Mouse (Mus musculus) forebrain, embryonic 11.5 days (tissue): ENCODE measurements around the gene Cnpy3. TPM values are rescaled to one million over a fixed set of nuclear protein-coding genes. Genes with fewer than 3 reads are reported as not detected.
A peak's percentile ranks its signal among the peaks of the same experiment; 100 is the strongest.

Experiments used
- ATAC-seq: fragments of 200-750 bp; cut with Nextera tagmentation; replicated peaks from 2 replicates; pipeline ENCODE4 v1.8.0; 2017; ENCODE audit warnings: moderate TSS enrichment; ENCODE audit not compliant: low FRiP score
- DNase-seq: peaks from one replicate; pipeline ENCODE4 v3.0.0-alpha.2; 2017; ENCODE audit warnings: low spot score
- H3K27ac ChIP-seq: fragments of 300-500 bp; sonication (generic); 2 replicates; pipeline ENCODE4 v1.5.1; 2014; ENCODE audit warnings: low read depth, low read length
- H3K27me3 ChIP-seq: fragments of 300-500 bp; sonication (generic); 2 replicates; pipeline ENCODE4 v1.6.1; 2014; ENCODE audit warnings: mild to moderate bottlenecking, low read length, mixed read lengths; ENCODE audit not compliant: control insufficient read depth, insufficient read depth
- H3K36me3 ChIP-seq: fragments of 300-500 bp; sonication (generic); 2 replicates; pipeline ENCODE4 v1.6.1; 2014; ENCODE audit warnings: mild to moderate bottlenecking, low read length, moderate library complexity, mixed read lengths; ENCODE audit not compliant: control insufficient read depth, insufficient read depth
- H3K4me1 ChIP-seq: fragments of 300-500 bp; sonication (generic); replicated peaks from 2 replicates; pipeline ENCODE4 v1.6.1; 2014; ENCODE audit warnings: low read length, mixed read lengths; ENCODE audit not compliant: control insufficient read depth, insufficient read depth
- H3K4me2 ChIP-seq: fragments of 300-500 bp; sonication (generic); 2 replicates; pipeline ENCODE4 v1.6.1; 2014; ENCODE audit warnings: low read depth, mild to moderate bottlenecking, low read length, moderate library complexity, mixed read lengths; ENCODE audit not compliant: severe bottlenecking
- H3K4me3 ChIP-seq: fragments of 300-500 bp; sonication (generic); 2 replicates; pipeline ENCODE4 v1.5.1; 2014; ENCODE audit warnings: low read depth, low read length
- H3K9ac ChIP-seq: fragments of 300-500 bp; sonication (generic); 2 replicates; pipeline ENCODE4 v1.6.1; 2014; ENCODE audit warnings: low read length
- H3K9me3 ChIP-seq: fragments of 300-500 bp; sonication (generic); 2 replicates; pipeline ENCODE4 v1.6.1; 2016; ENCODE audit warnings: low read length, mixed read lengths; ENCODE audit not compliant: control insufficient read depth
- WGBS: fragments of 180-500 bp; shearing (Covaris S2); extraction: QIAGEN DNeasy Blood & Tissue Kit; methylation state at CpG from one replicate; pipeline ENCODE4 v1.1.7; 2014; 5-methylcytosine and 5-hydroxymethylcytosine counted together
- polyA plus RNA-seq: library from polyadenylated mRNA; unstranded; fragments of >200 nt; fragmentation: Nextera tagmentation; extraction: Ambion mirVana; gene quantifications from 2 replicates; pipeline ENCODE4 v1.2.1, GENCODE M21; 2014

The Cnpy3 gene
- polyA plus RNA-seq, 1 experiment from 2014 or later, result 61.2 TPM

- Histone ChIP-seq H3K36me3 (no peaks in the 10 kb centered on the region; the same call in 1 of the 2 replicates), H3K4me3 (no peak overlapping the region), H3K4me1 (no peaks in the 10 kb centered on the region), H3K27me3 (peaks cover 3% of the 10 kb centered on the region; the same call in 1 of the 2 replicates), H3K27ac (no peak overlapping the region), H3K9ac (no peak overlapping the region), H3K9me3 (no peaks in the 10 kb centered on the region), H3K4me2 (no peak overlapping the region)
- ATAC-seq, result no peak
- DNase-seq, result no peak
- WGBS, result 96% methylated on average over 3 of the region's 3 CpGs
Measured at GRCm38 (mm10) chr17:46734055-46734454, 18.0 kb downstream of the Cnpy3 start.

GRCm38 (mm10) chr17:46728904-46729318, 23.1 kb downstream of the Cnpy3 start, which contains the start of gene Gnmt:
Gnmt (minus strand) TSS chr17:46729168.
- 16% methylated on average over 24 of the region's 24 CpGs for WGBS
- Histone ChIP-seq H3K4me1 (no peaks in the 10 kb centered on the region), H3K4me3 (no peak within 1 kb of the TSS), H3K36me3 (no peaks in the 10 kb centered on the region), H3K9ac (no peak within 1 kb of the TSS), H3K9me3 (no peaks in the 10 kb centered on the region), H3K4me2 (no peak within 1 kb of the TSS), H3K27ac (no peak within 1 kb of the TSS), H3K27me3 (peaks cover 6% of the 10 kb centered on the region)
- no peak for DNase-seq
- ATAC-seq, result 0 out of 2 replicates have a peak, but pooled peaks have one; percentile 33

- Histone ChIP-seq H3K27me3 (peaks cover 6% of the 10 kb centered on the region), H3K36me3 (no peaks in the 10 kb centered on the region), H3K9ac (no peak overlapping the region), H3K4me1 (no peaks in the 10 kb centered on the region), H3K4me2 (no peak overlapping the region), H3K9me3 (no peaks in the 10 kb centered on the region), H3K27ac (no peak overlapping the region), H3K4me3 (no peak overlapping the region)
- no peak for DNase-seq
- 53% methylated on average over 11 of the region's 11 CpGs for WGBS
- no peak for ATAC-seq
Measured at GRCm38 (mm10) chr17:46728496-46728895, 23.5 kb downstream of the Cnpy3 start.

GRCm38 (mm10) chr17:46728021-46728420, 24.0 kb downstream of the Cnpy3 start:
- DNase-seq (no peak), ATAC-seq (no peak)
- WGBS, result 39% methylated on average over 6 of the region's 6 CpGs
- Histone ChIP-seq H3K9ac (no peak overlapping the region), H3K4me1 (no peaks in the 10 kb centered on the region), H3K9me3 (no peaks in the 10 kb centered on the region), H3K27me3 (peaks cover 6% of the 10 kb centered on the region), H3K36me3 (no peaks in the 10 kb centered on the region), H3K4me2 (no peak overlapping the region), H3K27ac (no peak overlapping the region), H3K4me3 (no peak overlapping the region)

DNA sequence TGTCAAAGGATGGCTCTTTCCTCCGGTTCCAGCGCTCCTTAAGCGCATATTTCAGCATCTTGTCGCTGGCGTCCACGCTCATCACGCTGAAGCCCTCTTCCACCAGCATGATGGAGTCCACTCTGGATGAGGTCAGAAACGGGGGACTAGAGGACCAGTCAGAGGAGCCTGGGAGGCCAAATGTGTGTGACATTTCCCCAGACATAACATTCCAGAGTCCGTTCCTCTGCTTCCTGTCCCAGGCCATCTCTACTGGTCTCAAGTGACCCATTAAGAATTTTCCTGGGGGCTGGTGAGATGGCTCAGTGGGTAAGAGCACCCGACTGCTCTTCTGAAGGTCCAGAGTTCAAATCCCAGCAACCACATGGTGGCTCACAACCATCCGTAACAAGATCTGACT, 24.7 kb downstream of the Cnpy3 start:
- Histone ChIP-seq H3K4me2 (no peak overlapping the region), H3K4me3 (no peak overlapping the region), H3K27me3 (peaks cover 6% of the 10 kb centered on the region), H3K9ac (no peak overlapping the region), H3K9me3 (no peaks in the 10 kb centered on the region), H3K36me3 (no peaks in the 10 kb centered on the region), H3K4me1 (no peaks in the 10 kb centered on the region), H3K27ac (no peak overlapping the region)
- 90% methylated on average over 11 of the region's 11 CpGs for WGBS
- ATAC-seq, result no peak
- DNase-seq, result no peak

- H3K27me3 ChIP-seq, result peaks cover 6% of the 10 kb centered on the region
- H3K36me3 ChIP-seq, result no peaks in the 10 kb centered on the region
- no peaks in the 10 kb centered on the region for H3K4me1 ChIP-seq
- ATAC-seq (no peak), DNase-seq (no peak)
- WGBS, result 94% methylated on average over 26 of the region's 26 CpGs
- H3K27ac ChIP-seq, result no peak overlapping the region
- no peak overlapping the region for H3K9ac ChIP-seq
- H3K4me2 ChIP-seq, result no peak overlapping the region
- no peaks in the 10 kb centered on the region for H3K9me3 ChIP-seq
- H3K4me3 ChIP-seq, result no peak overlapping the region
Measured at GRCm38 (mm10) chr17:46725731-46726645, 26.0 kb downstream of the Cnpy3 start.

GRCm38 (mm10) chr17:46725273-46725672, 26.7 kb downstream of the Cnpy3 start:
- Histone ChIP-seq H3K9ac (no peak overlapping the region), H3K36me3 (no peaks in the 10 kb centered on the region), H3K9me3 (no peaks in the 10 kb centered on the region), H3K4me2 (no peak overlapping the region), H3K4me1 (no peaks in the 10 kb centered on the region), H3K27me3 (peaks cover 6% of the 10 kb centered on the region), H3K27ac (no peak overlapping the region), H3K4me3 (no peak overlapping the region)
- WGBS, result 44% methylated on average over 9 of the region's 9 CpGs
- ATAC-seq (peak; percentile 43; the same call in 1 of the 2 replicates), DNase-seq (peak; percentile 74)

- WGBS, result 87% methylated on average over 14 of the region's 20 CpGs
- H3K4me2 ChIP-seq, result no peak overlapping the region
- no peak overlapping the region for H3K4me3 ChIP-seq
- no peak for DNase-seq
- H3K27ac ChIP-seq, result no peak overlapping the region
- no peak overlapping the region for H3K9ac ChIP-seq
- ATAC-seq, result no peak
- peaks cover 5% of the 10 kb centered on the region for H3K27me3 ChIP-seq
- no peaks in the 10 kb centered on the region for H3K36me3 ChIP-seq
- no peaks in the 10 kb centered on the region for H3K9me3 ChIP-seq
- H3K4me1 ChIP-seq, result no peaks in the 10 kb centered on the region
Measured at GRCm38 (mm10) chr17:46724477-46725084, 27.4 kb downstream of the Cnpy3 start.
